Mouse (Mus musculus): ENCODE data around the gene Tmem220.

The Tmem220 gene

DNA sequence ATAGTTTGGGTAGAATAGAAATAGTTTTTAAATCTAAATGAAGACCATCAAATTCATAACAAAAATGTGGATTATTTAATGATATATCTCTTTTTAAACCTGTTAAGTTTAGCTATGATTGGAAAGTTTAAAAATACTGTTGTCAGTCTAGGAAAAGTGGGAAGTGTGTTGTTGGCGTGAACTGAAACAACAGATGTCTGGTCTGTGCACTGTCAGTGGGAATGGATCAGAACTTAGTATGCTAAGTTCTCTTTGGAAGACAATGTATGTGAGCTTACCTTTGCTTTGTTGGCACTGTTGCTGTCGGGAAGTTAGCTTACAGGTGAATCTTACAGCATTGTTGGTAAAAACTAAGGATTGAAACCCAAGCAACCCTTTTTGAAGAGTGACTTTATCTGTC is 36.4 kb downstream of the Tmem220 start:
- no peak for DNase-seq (ENCODE audit: low spot score)

DNA sequence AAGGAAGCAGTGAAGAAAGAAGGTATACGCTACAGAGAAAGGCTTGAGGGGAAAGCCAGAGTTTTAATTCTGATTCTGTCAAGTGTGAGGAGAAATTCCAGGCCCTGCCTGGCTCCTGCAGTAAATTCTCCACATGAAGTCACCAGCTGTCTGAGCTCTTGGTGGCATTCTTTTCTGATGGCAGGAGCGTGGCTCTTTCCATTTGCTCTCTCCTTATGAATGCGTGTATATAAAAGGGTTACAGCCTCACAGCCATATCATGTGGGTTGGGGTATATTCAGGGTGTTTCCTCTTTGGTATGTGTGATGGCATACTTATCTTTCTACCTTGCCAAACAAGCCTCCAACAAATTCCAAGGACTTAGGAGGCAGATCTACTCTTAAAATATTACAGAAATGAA is 37.8 kb downstream of the Tmem220 start:
- no peak for DNase-seq (ENCODE audit: low spot score)

DNA sequence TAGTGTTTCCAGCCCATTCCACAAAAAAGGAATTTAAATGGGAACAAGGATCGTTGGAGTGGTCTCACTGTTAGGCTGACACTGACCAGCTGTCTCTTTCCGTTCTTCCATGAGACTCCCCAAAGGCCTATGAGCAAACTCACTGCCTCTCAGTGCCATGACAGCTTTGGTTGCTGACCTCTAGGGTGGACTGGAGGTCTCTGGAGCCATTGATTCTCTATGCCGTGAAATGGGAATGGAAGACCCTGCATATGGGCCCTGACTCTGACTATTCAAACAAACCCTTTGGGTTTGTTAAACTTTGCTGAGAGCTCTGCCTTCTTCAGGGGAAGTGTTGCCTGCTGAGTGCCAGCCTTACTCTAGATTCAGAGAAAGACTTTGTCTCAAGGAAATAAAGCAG is 42.8 kb downstream of the Tmem220 start:
- no peak for DNase-seq (ENCODE audit: low spot score)

DNA sequence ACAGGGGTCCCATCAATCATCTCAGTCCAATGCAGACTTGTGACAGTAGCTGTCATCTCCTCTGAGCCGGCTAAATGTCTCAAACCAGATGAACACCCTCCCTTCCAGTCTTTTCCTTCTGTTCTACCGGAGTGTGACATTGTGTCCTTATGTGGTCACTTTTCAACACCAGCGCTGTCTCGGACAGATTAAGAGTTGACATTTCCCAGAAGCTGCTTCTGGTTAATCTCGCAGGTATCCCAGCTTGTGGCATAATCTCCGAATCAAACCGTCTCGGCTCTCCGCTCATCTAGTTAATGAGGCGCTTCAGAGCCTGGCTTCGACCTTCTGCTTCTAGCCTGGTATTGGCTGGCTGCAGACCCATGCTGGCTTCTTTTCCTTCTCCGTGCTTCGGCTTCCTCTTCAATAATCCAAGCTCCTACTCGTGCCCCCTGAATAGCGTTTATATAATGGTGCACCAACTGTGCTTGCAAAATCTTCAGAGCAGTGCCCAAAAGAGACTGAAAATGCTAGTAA is 47.7 kb downstream of the Tmem220 start:
- peak; percentile 16 for DNase-seq (ENCODE audit: low spot score)

DNA sequence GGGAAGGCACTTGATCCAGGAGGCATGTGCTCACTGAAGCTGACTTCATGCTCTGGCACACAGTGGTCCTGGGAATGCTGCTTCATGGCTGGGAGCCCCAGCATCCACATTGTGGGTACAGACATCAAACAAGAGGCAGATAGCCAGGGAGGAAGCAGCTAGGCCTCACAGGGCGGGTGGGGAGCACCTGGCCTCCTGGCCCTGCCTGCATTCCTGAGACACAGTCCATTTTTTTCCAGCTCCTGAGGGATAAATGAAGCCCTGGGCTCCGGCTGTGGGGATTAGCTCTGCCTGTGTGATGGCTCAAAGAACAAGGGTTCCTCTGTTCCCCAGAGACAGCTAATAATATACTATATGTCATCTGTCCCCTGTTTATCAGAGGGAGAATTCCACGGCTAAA is 50.1 kb downstream of the Tmem220 start:
- DNase-seq (ENCODE audit: low spot score): peak; percentile 23

DNA sequence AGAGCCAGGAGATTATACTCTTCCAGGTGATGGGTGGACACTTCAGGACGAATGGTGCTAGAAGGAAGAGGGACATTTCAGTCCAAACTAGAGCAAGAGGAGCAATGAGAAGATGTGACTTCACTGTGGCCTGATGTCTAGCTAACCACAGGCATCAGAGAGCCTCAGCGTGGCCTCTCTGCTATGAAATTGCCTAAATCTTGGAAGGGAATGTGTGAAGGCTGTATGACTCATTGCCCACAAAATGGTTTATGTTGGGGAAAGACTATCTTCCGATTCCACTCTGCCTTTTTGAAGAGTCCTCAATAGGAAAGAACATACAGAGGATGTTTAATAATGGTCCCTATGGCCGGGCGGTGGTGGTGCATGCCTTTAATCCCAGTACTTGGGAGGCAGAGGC is 51.8 kb downstream of the Tmem220 start:
- DNase-seq (ENCODE audit: low spot score): no peak

DNA sequence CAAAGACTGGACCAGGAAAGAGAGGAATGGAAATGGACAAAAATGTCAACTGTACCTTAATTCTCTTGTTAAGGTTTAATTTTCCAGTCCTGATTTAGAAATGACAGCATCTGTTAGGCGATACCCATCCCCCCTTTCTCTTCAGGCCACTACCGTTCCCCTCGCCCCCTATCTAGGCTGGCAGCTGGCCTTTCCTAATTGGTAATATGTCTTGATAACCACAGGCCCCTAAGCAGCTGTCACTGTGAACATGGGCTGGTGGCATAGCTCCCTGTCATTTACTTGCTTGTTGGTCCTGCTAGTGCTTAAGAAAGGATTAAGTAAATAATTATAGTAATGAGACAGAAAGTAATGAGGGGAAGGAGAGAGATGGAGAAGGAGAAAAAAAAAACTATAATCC is 52.5 kb downstream of the Tmem220 start:
- DNase-seq (ENCODE audit: low spot score): peak; percentile 57

DNA sequence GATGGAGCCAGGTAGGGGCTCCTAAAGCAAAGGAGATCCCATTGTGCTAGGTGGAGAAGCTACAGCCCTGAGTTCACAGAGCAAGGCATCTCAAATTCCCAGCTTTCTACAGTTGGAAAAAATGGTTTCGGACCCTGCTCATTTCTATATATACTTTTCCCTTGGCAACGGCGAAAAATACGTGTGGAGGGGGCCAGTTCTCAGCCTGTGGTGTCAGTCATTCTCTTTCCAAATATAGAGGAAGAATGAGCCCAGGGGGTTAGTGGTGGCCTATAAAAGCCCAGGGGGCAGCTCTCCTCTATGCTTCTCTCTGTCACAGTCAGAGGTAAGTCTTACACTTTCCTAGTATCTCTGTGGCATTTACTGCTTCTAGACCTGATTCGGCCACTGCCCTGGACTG is 53.0 kb downstream of the Tmem220 start, which contains the start of gene Myh3:
Gene Myh3 (plus strand): TSS at position 301 of the 400 bp plus-strand sequence.
- DNase-seq (ENCODE audit: low spot score): no peak

DNA sequence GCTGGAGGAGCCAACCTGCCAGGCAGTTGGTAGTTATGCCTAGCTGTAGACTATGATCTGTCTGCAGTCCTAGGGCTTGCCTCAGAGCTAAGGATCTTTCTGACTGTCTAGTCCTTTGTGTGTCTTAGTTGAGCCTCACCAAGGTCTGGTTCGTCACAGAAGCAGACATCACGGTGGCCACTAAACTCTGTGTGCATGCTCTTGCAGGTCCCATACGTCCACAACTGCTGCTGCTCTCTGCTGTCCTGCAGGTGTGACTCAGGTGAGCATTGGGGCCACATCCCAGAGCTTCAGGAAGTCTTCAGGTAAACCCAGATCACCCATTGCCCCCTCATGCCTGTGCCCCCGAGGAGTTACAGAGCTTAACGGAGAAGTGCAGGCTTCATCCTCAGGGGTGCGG is 53.9 kb downstream of the Tmem220 start:
- DNase-seq (ENCODE audit: low spot score): no peak

DNA sequence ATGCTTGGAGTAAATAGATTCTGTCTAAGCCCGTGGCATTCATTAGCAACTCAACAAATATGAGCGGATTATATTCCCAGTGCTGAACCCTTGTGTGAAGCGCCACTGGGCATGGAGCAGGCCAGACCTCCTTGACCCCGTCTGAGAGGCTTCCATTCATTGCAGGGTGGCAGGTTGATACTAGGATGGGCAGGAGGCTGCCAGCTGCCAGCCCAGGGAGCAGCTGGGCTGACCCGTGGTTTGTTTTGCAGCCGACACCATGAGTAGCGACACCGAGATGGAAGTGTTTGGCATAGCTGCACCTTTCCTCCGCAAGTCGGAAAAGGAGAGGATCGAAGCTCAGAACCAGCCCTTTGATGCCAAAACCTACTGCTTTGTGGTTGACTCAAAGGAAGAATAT is 54.8 kb downstream of the Tmem220 start:
- peak; percentile 16 for DNase-seq (ENCODE audit: low spot score)

DNA sequence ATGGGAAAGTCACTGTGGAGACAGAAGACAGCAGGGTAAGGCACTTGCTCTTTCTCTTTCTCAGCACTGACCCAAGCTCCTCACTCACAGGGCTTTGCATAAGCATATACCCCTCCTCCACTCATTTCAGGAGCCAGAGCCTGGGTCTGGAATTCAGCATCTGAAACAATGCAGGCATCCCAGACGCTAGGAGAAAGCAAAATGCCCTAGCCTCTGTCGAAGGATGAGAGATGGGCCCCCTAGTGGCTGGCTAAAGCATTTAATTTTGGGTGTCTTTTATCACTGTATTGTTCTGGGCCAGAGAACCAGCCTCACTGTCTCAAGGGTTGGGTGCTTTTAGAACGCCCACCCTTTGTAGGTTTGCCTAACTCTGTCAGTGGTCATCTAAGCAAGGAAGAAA is 55.2 kb downstream of the Tmem220 start:
- peak; percentile 87 for DNase-seq (ENCODE audit: low spot score)

DNA sequence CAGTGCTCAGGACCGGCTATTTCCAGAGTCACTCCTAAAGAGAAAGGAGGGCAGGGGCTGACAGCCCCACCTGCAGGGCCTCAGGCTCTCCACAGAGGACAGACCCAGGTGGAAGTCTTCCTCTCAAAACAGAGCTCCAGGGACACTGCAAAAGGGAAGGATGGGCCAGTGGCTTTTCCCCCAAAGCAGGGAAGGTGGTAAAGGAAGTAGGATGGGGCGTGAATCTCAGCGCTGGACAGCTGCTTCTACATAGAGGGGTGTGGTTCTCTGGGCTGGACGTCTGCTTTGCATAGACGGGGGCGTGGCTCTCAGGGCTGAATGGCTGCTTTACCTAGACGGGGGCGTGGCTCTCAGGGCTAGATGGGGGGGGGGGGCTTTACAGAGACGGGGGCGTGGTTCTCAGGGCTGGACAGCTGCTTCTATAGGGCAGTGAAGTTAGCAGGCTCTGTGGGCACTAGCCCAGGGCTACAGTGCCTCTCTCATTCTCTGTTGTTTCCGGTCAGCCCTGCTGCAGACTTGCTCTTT is 56.2 kb downstream of the Tmem220 start:
- peak; percentile 80 for DNase-seq (ENCODE audit: low spot score)

DNA sequence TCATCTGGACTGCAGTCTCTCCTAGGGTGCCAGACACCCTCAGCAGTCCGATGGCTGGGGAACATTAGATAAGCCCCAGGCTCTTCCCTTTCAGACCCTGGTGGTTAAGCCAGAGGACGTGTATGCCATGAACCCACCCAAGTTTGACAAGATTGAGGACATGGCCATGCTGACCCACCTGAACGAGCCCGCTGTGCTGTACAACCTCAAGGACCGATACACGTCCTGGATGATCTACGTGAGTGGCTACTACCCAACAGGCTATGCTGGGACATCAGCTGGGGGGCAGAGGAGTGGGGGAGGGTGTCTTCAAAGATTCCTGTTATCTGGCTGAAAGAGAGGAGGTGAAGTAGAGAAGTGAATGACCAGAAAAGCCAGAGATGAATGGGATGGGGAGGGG is 57.2 kb downstream of the Tmem220 start:
- no peak for DNase-seq (ENCODE audit: low spot score)

DNA sequence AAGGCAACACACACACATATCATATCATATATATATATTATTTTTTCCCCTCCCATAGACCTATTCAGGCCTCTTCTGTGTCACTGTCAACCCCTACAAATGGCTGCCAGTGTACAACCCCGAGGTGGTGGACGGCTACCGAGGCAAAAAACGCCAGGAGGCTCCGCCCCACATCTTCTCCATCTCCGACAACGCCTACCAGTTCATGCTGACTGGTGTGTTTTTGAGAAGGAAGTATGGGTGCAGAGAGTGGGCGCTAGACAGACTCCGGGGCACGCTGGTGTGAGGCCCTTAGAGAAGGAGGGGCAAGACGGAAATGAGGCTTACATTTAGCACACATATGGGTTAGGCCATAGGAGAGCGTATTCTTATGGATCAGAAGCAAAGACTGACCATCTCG is 57.8 kb downstream of the Tmem220 start:
- DNase-seq (ENCODE audit: low spot score): no peak

DNA sequence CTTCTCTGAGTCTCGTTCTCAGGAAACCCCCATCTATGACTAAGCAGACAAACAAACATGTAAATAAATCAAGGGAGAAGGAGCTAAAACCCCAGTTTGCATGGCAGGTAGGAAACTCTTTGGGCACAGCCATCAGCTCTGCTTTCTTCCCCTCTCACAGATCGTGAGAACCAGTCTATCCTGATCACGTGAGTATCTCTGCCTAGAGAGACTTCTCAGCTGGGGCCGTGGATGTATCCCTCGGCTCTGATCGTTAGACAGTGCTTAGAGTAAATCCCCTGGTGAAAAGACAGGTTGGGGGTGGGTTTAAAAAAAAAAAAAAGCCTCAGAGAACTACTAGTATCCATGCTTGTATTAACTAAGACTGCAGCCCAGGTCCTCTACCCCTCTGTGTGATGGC is 58.3 kb downstream of the Tmem220 start:
- no peak for DNase-seq (ENCODE audit: low spot score)

DNA sequence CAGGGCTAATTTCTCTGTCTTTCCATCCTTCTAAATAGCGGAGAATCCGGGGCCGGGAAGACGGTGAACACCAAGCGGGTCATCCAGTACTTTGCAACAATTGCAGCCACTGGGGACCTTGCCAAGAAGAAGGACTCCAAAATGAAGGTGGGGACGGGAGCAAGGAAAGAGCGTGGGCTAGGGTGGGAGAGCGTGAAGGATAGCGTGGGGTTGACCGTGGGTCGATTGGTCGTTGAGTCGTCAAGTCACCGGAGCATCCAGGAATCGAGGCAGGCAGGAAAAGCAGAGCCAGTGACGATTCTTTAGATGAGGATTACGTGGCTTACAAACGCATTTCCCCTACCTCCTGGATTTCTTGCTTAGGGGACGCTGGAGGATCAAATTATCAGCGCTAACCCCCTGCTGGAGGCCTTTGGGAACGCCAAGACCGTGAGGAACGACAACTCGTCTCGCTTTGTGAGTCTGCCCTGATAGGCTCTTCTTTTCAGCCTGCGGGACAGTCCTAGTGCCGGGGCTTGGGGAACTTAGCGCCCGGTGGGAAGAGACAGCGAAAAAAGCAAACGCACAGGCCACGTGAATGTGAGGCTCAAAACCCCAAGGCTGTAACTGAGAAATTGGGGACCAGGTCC is 58.9 kb downstream of the Tmem220 start:
- DNase-seq (ENCODE audit: low spot score): peak; percentile 11

Measured in retina, embryonic 14.5 days (tissue).